Mouse (Mus musculus) gastrocnemius, adult 2 months (tissue): ENCODE data around the gene Zbtb7b. TPM values are rescaled to one million over a fixed set of nuclear protein-coding genes. Genes with fewer than 3 reads are reported as not detected.

Experiments
- DNase-seq: peaks from one replicate; pipeline ENCODE4 v3.0.0; 2022
- H3K27ac ChIP-seq: fragments of 200-600 bp; 2 replicates; pipeline ENCODE4 v1.8.1; 2022; ENCODE audit warnings: mild to moderate bottlenecking
- H3K4me3 ChIP-seq: fragments of 200-600 bp; 2 replicates; pipeline ENCODE4 v1.8.1; 2022; ENCODE audit warnings: mild to moderate bottlenecking, moderate library complexity
- CTCF ChIP-seq: fragments of 200-600 bp; IDR thresholded peaks from 2 replicates; pipeline ENCODE4 v1.8.1; 2022; ENCODE audit warnings: antibody characterized with exemption, mild to moderate bottlenecking, moderate library complexity
- intact Hi-C: fragments of 180-260 bp; cut with DNase I; formaldehyde crosslinking; loops from one replicate; pipeline ENCODE4 v1.15.1; 2025
- total RNA-seq, 2 experiments: library from RNA; stranded (reverse); gene quantifications; 2 replicates each; pipeline ENCODE4 v1.2.3; 2021

The Zbtb7b gene
- total RNA-seq, 2 experiments from 2014 or later: 22.8 to 33.3 TPM

DNA sequence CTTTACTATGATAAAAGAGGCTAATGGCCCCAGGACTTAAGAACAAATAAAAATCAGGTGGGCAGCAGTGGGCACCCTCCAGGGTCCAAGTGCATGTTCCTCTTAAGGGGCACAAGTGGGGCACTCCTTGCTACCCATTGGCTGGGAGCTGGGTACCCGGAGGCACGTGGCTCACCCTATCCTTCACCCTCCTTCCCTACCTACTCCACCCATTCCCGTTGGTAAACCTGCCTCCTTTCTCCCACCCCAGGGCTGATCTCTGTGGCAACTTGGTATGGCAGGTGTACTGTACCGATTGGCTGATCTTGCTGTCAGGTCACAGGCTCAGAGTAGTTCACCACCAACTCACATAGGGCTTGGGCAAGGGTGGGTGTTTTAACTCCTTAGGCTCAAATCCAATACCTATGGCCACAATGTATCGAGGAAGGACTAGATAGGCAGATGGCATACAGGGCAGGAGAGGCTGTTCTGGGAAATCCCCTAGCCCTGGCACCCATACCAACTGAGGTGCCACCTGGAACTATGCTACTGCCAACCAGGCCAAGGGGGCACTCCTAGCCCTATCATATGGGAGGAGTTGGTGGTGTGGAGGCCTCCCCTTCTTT lies 10.8 kb downstream of the Zbtb7b start:
- TF ChIP-seq CTCF: no peak
- H3K4me3 ChIP-seq: no peak overlapping the region
- intact Hi-C loops: no loop called here
- H3K27ac ChIP-seq: peak overlapping the region; percentile 95
- DNase-seq: peak; percentile 21

DNA sequence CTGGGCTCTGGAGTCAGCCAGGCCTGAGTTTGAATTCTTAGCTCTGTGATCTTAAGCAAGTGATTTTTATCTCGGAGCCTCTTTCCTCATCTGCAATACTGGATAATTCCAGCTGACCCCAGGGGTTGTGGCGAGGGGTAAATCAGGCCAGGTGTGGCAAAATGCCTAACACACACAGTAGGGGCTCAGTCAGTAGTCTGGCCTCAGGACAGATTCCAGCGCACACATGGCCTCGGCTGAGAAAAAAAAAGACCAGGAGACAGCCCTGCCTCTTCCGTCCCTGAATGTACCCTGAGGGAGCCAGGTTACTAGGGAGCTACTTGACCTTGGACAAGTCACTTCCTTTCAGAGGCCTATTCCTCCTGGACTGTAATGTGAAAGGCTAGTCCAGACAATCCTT lies 11.6 kb downstream of the Zbtb7b start:
- Histone ChIP-seq H3K27ac (peak overlapping the region; percentile 16), H3K4me3 (no peak overlapping the region)
- no peak for TF ChIP-seq CTCF
- intact Hi-C loops: no loop called here
- DNase-seq: no peak

DNA sequence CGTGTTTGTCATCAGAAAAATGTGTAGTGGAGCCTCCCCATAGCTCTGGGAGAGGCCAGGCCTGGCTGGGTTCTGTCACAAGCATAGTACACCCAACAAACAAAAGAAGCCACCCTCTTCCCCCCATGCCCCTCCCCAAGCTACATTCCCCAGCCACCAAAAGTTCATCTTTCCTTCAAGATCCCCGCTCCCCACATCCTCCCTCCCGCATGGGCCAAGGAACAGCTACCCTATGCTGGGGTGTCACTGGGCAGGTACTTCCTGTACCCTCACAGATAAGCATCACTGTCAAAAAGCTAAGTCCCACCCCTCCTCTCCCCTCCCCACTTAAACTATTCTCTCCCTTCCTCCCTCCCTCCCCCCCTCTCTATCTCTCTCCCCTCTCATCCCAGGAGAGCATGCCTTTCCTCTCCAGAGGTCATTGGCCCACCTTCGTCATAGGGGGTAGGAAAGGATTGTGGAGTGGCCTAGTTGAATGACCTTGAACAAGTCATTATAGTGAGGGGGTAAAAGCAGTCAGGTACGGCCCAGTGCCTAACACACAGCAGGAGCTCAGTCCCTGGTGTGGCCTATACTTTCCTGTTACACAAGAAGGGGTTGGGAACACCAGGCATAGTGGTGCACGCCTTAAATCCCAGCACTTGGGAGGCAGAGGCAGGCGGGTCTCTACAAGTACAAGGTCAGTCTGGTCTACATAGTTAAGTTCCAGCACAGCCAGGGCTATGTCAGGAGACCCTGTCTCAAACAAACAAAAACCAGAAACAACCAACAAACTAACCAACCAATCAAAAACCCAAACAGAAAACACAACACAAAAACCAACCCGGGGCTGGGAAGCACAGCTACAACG lies 12.3 kb downstream of the Zbtb7b start:
- Histone ChIP-seq H3K4me3 (no peak overlapping the region), H3K27ac (peak overlapping the region; percentile 16)
- TF ChIP-seq CTCF: no peak
- DNase-seq: no peak
- intact Hi-C loops: no loop called here

DNA sequence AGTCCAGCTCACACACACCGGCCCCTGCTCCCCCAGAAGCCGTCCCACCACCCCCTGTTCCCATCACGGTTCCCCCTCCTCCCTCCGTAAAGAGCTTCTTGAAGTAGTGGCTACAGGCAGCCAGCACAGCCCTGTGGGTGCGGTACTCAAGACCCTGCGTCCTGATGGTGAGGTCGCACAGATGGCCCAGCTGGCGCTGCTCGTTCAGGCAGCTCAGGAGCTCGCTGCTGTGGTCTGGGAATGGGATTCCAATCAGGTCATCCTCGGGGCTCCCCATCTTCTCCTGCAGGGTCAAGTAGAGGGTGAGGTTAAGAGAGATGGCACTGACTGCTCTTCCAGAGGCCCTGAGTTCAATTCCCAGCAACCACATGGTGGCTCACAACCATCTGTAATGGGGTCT lies 13.3 kb downstream of the Zbtb7b start:
- intact Hi-C loops: no loop called here
- Histone ChIP-seq H3K27ac (no peak overlapping the region), H3K4me3 (no peak overlapping the region)
- no peak for TF ChIP-seq CTCF
- no peak for DNase-seq

DNA sequence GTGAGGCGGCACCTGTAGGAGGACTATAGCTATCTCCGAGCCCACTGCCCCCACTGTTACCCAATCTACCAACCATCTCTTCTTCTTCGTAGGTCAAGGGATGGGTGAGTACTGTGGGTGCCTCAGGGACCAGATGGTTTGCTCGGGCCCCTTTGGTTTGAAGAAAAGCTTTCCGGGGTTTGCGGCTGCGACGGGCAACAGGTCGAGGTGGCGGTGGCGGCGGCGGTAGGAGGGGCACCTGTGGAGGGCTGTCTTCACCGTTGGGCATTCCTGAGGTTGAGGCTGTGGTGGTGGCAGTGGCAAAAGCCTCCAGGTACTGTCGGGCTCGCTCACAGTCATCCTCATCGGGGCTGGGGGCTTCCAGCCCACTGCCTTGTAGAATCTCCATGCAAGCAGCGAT lies 13.9 kb downstream of the Zbtb7b start:
- no peak for DNase-seq
- no peak for TF ChIP-seq CTCF
- intact Hi-C loops: no loop called here
- H3K27ac ChIP-seq: no peak overlapping the region
- H3K4me3 ChIP-seq: no peak overlapping the region

DNA sequence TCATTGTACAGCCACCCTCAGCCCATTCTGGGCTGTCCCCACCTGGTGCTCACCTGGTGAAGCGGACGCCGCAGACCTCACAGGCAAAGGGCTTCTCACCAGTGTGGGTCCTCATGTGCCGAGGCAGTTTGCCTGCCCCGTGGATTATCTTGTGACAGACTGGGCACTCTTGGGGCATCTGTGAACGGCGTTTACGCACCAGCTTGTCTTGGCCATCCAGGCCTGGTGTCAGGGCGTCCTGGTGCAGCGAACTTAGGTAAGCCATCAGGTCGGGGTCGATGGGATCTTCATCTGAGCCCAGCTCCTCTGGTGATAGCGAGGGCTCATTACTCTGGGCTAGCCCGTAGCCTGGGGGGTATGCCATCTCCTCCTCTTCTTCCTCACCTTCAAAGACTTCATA lies 14.3 kb downstream of the Zbtb7b start:
- Histone ChIP-seq H3K27ac (no peak overlapping the region), H3K4me3 (no peak overlapping the region)
- TF ChIP-seq CTCF: no peak
- intact Hi-C loops: no loop called here
- DNase-seq: no peak

DNA sequence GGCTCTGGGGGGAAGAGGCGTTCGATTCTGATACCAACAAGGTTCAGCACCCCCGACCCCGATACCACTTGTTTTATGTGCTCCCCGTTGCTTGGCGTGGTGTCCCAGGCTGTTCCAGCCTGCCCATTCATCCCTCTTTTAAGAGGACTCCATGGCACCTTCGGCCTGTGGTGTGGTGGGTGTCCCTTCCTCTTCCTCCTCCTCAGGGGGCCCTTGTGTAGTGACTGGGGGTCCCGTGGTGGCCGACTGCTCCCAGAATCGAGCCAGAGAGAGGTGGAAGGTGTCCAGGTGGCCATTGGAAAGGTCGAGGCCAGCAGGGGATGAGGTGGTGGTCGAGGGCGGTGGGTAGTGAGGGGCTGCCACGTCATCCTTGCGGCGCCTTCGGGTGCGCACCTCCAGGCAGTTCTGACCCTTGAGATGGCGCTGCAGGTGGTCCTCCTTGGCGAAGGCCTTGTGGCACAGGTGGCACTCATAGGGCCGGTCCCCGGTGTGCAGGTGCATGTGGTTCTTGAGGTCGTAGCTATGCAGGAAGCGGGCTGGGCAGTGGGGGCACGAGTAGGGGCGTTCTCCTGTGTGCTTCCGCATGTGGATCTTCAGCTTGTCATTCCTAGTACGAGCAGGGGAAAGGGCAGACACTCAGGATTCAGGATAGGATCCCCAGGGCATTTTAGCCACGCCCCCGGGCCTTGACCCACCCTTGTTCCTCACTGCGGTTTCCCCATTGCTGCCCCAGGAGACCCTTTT lies 15.0 kb downstream of the Zbtb7b start:
- no peak for TF ChIP-seq CTCF
- no peak for DNase-seq
- Histone ChIP-seq H3K4me3 (no peak overlapping the region), H3K27ac (peak overlapping the region; percentile 84)
- intact Hi-C loops: no loop called here

DNA sequence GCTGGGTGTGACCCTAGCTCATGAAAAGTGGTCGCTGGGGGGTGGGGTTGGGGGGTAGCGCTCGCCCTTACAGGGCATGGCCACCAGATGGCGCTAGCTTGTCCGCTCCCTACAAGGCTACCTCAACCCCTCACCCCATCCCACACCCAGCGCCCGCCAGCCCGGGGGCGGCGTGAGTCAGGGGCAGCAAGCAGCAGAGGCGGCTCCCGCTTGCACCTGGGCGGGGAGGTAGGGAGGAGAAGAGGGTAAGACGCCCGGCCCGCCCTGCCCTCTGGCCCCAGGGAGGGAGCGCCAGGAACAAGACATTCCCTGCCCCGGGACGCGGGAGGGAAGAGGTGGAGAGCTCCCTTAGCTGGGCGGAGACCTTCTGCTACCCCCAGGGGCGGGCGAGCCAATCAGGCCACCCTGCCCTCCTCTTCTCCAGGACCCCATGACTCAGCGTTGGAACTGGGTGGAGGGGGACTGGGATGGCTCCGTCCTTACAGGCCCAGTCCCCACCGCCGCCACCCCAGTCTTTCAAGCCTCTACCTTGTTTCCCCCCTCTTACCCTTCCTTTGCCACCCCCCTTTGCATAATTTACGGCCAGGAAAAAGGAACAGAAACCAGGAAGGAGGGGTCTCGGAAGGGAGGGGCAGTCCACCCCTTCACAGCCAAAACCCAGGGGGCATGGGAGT lies 16.0 kb downstream of the Zbtb7b start:
- intact Hi-C loops: loop anchor here (1.0 kb wide), 1 partner anchor 107 kb away; no protein-coding TSS in a partner anchor
- H3K27ac ChIP-seq: peak overlapping the region; percentile 84
- H3K4me3 ChIP-seq: peak overlapping the region; percentile 80
- peak; percentile 88 for DNase-seq
- TF ChIP-seq CTCF: peak; percentile 100; the same call in 1 of the 2 replicates

DNA sequence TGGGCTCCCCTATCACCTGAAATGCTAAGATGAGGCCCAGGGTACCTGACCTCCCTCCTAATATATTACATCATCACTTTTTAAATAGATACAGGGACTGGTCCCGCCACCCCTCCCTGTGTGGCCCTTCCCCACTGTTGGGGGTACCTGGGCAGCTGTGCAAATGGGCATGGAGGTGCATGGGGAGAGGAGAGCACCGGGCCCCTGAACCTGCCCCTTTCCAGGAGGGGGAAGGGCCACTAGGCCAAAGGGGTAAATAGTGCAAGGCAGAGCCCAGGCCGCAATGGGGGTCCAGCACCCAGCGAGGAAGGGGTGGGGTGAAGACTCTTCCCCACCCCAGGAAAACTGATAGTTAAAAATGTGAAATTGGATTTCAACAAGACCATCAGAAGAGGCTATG lies 16.7 kb downstream of the Zbtb7b start:
- intact Hi-C loops: loop anchor here (1.0 kb wide), 1 partner anchor 107 kb away; no protein-coding TSS in a partner anchor
- no peak for DNase-seq
- H3K27ac ChIP-seq: peak overlapping the region; percentile 84
- no peak for TF ChIP-seq CTCF
- H3K4me3 ChIP-seq: peak overlapping the region; percentile 80

DNA sequence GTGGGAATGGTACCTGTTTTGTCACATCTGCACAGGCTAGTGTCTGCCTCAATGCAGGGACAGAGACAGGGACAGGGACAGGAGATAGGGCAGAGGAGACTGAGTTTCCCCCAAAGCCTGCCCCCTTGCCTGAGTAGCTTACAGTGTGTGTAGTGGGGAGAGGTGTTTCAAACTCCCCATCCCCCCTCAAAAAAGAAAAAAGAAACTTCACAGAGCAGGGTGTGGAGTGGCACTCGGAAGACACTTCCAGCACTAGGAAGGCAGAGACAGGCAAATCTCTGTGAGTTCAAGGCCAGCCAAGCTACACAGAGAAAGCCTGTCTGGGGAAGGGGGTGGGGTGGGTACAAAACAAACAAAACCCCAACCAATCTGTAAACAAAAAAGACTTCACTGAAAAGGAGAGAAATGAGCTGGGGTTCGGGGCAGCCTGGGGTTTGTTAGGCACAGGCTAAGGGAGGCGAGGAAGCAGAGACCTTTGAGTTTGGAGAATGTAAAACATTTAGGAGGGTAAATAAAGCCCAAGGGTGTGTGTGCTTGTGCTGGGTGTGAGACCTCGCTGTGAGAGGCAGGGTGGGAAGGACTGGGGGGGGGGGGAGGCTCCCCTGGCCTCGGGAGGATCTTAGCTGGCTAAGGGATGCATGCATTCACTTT lies 20.9 kb downstream of the Zbtb7b start:
- Histone ChIP-seq H3K27ac (no peak overlapping the region), H3K4me3 (no peak overlapping the region)
- intact Hi-C loops: no loop called here
- DNase-seq: no peak
- TF ChIP-seq CTCF: no peak

DNA sequence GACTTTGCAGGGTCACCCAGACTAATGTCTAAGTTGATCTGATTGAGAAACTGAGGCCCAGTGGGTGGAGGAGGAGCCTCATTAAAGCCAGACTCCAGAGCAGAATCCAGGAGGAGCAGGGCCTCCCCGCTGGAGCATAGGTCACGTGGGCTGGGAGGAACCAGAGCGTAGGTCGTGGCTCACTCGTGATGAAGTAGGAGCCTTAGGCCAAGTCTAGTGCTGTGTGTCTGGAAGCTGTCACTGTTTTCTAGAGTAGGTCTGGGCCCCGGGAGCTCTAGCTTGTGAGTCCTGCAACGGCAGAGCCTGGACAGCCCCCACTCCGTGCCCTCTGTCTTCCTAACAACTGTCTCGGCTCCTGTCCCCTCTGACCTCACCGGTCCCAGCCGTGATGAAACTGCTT lies 27.2 kb downstream of the Zbtb7b start:
- TF ChIP-seq CTCF: no peak
- no peak for DNase-seq
- Histone ChIP-seq H3K4me3 (no peak overlapping the region), H3K27ac (no peak overlapping the region)
- intact Hi-C loops: no loop called here
